Mouse (Mus musculus): ENCODE measurements around the gene Tns4.

Gene Tns4

DNA sequence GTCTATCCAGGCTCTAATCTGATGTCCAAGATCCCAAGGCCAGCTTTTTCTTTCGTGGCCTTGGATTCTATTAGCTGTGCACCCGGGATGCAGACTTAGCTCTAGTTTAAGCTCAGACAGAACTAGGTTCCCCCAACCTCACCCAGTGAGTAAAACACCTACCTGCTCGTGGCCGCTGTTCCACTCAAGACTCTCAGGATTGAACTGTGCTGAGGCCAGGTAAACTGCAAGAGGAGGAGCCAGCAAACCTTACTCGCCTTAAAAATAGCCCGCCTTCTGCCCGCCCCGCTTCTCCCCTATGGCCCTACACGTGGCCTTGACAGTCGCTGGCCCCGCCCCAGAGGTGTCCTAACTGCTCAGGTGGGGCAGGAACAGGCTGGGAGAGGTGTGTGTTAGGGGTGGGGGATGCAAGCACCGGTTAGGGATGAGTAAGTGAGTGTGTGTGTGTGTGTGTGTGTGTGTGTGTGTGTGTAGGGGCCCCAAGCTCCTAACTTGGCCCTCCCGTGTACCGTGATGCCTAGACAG is at the start of gene Tns4:
Gene Tns4 (minus strand): TSS at position 230 of the 525 bp plus-strand sequence.
- DNase-seq: no peak

DNA sequence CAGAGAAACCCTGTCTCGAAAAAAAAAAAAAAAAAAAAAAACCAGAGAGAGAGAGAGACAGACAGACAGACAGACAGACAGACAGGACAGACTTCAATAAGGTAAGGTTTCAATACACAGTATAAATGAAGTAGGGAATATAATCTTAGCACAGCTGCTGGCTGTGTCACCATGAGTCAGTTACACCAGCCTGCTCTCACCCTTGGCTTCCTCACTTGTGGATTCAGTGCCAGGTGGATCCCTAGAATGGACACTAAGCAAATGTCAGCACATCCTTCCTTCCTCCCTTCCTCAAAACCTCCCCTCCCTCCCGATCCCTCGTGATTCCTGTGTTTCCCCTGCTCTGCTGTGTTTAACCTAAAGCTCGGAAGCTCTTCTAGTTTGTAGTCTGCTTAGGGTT is 48.3 kb upstream of the Tns4 start:
- no peak for DNase-seq

DNA sequence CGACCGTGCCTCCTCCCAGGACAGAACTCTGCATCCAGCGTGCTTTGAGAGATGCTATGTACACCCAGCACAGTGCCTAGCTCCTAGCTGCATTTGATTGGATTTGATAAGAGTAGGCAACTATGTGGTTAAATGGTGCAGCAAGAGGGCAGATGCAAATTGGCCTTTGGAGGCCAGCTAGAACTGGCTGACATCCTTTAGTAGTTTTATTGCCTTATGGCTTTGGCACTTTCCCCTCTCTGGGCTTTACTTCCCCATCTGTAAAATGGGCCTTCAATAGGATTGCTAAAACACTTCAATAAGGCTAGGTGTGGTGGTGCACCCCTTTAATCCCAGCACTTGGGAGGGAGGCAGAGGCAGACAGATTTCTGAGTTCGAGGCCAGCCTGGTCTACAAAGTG is 47.9 kb upstream of the Tns4 start:
- no peak for DNase-seq

- no peak for DNase-seq
Observed at GRCm38 (mm10) chr11:99136361-99136760, 47.3 kb upstream of the Tns4 start.

GRCm38 (mm10) chr11:99135047-99135440 is 45.9 kb upstream of the Tns4 start:
- DNase-seq: no peak

DNA sequence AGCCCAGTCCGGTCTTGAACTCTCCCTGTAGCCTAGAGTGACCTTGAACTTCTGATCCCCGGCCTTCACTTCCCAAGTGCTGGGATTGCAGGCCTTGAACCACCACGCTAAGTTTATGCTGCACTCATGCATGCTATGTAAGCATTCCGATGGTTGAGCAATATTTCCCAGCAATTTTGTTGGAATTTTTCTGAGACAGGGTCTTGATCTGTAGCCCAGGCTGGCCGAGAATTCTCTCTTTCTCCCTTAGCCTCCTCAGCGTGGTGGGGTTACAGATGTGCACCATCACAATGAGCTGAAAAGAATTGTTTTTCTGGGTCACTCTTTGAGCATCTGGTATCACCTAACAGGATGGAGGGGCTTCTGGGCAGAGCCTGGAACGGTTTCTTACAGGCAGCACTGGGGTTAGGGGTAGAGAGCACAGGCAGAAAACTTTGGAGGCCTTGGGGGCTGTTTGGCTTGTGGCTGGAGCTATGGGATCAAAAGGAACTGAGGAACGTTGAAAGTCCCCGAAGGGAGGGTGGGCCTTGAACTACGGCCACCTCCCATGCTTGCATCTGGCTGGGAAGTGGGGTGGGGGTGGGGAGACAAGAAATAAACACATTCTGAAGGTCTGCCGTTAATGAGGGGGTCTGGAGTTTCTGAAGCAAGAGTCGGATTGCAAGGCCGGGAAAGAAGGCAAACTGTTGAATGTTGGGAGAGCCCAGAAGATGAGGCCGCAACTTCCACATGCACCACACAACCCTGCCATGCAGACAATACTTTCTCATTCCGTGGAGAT is 45.4 kb upstream of the Tns4 start:
- no peak for DNase-seq

- no peak for DNase-seq
Observed at GRCm38 (mm10) chr11:99133285-99133897, 44.3 kb upstream of the Tns4 start.

- DNase-seq: no peak
Observed at GRCm38 (mm10) chr11:99132091-99132730, 43.1 kb upstream of the Tns4 start.

DNA sequence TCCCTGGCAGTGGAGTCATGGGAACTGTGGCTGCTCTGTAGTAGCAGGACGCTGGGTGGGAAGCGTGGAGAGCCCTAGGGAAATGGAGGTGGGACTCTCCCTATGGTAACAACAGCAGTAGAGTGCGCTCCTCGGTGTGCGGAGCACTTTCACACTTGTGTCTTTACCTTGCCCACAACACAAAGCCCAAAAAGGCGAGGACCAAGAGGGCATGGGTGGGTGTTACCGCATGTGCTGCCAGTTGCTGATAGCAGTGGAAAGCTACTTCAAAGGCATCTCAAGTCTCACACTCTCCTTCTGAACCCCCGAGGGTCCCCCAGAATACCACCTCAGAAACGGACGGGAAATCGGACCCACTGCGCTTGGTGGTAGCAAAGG is 42.3 kb upstream of the Tns4 start:
- no peak for DNase-seq

DNA sequence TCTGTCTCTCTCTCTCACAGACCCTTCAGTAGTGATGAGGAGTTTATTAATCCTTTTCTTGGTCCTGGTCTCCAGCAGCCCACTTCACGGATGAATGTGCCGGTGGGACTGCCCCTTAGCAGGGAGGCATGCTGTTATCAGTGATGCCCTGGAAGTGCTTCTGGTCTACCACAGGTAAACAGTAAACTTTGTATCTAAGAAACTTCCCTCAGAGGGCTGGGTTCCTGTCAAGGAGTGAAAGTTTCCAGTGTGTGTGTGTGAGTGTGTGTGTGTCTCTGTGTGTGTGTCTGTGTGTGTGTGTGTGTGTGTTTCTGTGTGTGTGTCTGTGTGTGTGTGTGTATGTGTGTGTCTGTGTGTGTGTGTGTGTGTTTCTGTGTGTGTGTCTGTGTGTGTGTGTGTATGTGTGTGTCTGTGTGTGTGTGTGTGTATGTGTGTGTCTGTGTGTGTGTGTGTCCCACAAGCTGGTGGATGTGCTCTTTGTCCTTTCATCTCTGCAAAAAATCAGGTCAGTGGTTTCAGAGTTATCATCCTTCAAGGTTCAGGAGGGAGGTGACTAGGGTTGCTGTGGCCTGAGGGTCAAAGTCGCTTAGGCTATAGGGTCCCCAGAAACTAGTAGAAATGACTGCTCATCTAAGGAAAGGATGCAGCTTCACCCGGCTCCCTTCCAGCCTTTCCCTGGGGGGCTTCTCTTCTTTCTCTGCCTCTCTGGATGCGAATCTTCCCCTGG is 41.8 kb upstream of the Tns4 start:
- DNase-seq: no peak

GRCm38 (mm10) chr11:99129287-99129686 is 40.2 kb upstream of the Tns4 start:
- no peak for DNase-seq

DNA sequence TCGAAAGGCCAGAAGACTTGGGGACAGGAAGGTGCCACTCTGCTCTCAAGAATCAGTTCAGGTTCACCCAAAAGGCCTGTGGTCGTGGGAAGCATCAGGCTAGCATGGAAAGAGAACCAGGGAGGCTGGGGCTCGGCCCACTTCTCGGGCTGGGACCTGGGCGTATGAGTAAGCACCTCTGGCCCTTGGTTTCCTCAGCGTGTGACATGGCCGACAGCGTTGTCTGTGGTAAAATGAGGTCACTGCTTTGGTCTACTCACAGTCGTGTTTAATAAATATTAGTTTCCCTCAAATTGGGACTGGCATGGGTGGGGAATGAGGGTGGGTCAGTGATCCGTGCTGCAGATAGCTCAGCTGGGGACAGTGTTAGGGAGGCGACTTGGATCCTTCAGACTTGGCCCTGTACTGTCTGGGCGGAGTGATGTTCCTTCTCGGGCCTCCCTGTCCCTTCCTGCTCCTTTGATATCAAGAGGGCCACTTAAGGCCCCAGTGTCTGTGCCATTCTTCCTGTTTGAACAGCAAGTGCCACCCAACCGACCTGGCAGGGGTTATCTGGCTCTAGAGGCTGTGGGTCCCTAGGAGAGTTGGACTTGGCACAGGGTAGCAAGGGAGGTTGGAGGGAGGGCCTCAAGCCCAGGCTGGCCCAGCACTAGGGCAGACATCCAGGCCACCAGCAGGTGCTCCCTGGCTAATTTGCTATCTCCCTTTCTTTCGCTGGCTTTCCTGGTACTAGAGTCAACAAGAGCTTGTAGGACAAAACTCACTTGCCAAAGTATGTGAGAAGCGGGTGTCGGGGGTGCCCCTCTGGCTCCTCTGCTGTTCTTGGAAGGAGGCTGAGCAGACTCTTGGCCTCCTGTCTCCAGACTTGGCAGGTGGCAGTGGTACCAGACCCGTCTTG is 38.9 kb upstream of the Tns4 start:
- DNase-seq: peak; percentile 37 to 54

DNA sequence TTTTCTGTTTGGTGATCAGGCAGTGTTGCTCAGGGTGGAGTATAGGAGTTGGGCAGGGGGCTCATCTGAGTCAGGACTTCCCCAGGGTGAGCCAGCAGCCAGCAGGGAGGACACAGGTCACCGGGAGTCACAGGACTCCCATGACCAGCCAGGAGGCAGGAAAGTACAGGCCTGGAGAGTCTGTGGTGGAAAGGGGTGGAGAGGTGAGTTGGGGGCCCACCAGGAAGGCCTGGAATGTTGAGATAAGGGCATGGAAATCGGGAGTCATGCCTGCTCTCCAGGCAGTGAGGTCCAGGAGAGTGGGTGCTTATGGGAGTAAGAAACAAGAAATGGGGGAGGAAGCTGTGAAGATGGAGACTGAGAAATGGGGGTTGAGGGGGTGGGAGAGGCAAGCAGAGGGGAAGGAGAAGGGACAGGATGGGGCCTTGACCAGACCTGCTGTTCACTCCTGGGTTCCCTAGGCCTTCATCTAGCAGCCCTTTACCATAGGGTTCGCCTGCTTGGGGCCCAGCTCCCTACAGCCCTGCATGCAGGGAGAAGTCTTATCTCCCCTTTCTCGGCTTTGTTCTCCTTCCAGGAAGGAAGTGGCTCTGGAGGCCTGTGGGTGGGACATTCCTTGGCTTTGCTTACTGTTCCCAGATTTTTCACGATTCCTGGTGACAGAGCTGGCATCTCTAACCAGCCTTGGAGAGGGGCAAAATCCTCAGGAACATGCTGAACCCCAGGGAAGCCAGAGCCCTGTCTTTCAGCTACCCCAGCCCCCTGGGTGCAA is 37.6 kb upstream of the Tns4 start:
- no peak for DNase-seq

- no peak for DNase-seq
Observed at GRCm38 (mm10) chr11:99124635-99125029, 35.5 kb upstream of the Tns4 start.

DNA sequence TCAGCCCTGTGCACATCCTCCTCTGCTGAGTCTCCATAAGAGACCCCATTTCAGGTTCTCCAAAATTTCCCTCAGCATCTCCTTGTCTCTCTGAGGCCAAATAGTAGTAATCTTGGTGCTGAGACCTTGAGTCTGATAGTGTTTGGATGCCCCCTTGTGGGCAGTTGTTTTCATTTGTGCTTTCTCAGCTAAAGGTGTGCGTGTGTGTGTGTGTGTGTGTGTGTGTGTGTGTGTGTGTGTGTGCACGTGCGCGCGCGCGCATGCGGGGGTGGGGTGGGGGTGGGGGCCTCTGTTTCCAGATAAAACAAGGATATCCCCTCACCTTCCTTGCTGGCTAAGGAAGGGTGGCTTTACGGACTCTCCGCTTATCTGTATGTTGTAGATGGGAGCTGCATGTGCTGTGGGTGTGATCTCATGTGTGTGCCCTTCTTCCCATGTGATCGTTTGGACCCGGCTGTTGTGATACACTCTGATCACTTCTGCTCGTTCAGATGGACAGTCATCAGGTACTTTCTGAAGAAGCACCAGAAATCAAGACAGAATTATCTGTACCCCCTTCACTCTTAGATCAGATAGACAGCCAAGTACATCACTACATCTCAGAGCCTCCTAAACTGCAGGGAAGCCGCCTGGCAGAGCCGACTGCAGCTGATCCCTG is 35.0 kb upstream of the Tns4 start:
- DNase-seq: peak; percentile 35 to 68

DNA sequence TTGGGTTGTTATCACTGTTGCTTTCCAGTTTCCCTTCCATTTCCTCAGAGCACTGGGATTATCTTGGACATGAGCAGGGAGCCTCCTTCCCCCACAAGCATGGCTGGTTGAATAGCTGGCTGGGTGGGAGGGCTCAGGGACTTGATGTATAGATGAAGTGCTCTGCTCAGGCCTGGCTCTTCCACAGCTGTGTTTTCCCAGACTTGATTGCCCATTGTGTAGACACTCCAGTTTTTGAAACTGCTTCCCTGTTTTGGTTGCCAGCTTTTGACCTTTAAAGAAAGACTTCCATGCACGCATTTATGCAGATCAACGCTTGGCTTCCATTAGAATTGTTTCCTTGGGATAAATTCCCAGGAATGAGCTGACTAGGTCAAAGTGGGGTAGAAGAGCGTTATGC is 33.6 kb upstream of the Tns4 start:
- no peak for DNase-seq

GRCm38 (mm10) chr11:99121218-99121631 is 32.1 kb upstream of the Tns4 start:
- DNase-seq: no peak

GRCm38 (mm10) chr11:99120524-99121217 is 31.6 kb upstream of the Tns4 start:
- no peak for DNase-seq

- DNase-seq: no peak
Observed at GRCm38 (mm10) chr11:99118963-99119362, 29.9 kb upstream of the Tns4 start.

- no peak for DNase-seq
Observed at GRCm38 (mm10) chr11:99118420-99118819, 29.3 kb upstream of the Tns4 start.

Measured in cerebellum, postnatal 25 days (tissue).